Mouse (Mus musculus) T-helper 2 cell (primary cell): ENCODE data around the gene Pop7.

Source experiments
- in situ Hi-C: fragments of 300-600 bp; cut with MboI, MseI; formaldehyde crosslinking; loops from one replicate; pipeline ENCODE4 v1.15.1; 2025; ENCODE audit warnings: high pct_unique_total_duplicates

Pop7 gene

DNA sequence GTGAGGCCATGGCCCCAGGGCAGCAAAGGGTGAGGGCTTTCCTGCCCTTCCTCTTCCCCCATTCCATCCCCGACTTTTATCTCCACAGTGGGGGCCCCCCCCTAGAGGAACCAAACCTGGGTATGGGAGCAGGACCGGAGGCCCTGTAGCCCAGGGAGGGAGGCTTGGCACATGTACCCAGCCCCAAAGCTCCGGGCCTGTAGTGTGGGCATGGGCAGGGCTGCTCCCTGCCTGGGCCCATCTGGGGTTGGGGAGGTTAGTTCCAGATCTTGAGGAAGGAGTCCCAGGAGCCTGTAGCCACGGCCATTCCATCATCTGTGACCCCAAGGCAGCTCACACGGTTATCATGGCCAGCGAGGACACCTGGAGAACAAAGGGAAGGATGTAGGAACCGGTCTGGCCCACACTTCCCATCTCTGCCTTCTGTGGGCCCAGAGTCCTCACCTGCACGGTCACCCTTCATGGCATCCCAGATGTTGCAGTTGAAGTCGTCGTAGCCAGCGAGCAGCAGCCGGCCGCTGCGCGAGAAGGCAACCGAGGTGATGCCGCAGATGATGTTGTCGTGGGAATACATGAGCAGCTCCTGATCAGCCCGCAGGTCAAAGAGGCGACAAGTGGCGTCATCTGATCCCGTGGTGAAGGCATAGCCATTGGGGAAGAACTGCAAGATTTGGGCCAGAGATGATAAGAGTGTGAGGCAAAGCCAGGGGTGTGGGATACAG, 26.1 kb upstream of the Pop7 start:
- in situ Hi-C loops = no loop called here

DNA sequence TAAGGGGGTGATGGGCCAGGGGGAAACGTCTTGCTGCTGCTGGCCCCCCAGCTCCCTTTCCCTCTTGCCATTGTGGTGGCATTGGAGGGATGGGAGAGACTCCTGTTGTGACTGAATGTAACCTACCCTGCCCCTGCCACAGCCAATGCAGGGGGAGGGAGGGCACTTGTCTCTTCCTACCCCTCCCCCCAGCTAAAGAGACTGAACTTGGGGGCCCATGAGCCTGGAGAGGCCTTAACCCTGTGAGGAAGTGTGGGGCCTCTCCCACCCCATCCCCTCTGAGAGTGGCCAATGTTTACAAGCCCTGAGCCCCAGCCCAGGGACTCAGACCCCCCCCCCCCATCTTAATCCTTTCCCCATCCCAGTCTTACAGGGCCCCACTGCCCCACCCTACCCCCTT, 25.1 kb upstream of the Pop7 start:
- in situ Hi-C loops = no loop called here

DNA sequence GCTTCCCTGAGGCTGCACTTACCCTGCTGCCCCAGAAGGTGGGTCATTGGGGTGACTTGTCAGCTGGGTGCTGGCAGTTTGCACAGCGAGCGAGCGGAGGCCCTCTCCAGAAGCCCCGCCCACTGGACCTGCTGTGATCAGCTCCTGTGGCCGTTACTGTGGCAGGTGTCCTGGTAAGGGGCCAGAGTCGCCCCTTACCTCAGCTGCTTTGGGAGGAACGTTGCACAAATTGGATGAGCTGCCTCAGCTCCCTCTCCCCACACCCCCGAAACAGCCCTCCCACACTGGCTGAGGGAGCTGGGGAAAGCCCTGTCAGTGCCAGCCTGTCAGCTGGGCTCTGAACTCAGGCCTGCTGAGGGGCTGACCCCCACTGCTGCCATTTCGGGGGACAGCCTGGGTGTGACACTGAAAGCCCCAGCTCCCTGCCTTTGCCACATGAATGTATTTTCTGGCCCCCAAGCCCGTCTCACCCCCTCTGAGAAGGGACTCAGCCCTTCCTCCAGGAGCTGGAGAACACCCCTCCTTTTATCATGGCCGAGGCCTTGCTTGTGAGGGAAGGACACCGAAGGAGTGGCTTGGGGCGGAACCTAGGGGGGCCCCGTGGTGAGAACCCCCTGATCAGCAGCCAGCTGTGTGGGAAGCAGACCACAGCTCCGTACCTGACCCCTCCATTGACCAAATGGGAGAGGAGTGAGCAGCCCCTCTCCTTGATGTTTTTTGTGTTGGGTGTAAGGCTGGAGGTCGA, 24.0 kb upstream of the Pop7 start:
- in situ Hi-C loops = no loop called here

DNA sequence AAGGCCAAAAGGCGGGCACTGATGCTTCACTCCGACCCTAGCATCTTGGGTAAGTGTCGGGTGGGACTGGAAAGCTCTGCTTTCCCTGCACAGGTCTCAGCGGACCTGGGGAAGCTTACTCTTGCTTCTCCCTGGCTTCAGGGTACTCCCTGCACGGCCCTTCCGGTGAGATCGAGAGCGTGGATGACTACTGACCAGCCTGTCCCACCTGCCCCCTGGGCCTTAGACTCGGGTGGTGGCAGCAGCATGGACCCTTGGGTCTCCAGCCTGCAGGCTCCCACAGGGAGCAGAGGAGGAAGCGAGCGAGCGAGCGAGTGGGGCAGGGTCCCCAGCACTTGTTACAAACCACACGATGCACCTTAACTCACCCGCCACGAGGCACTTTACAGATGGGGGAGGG, 23.2 kb upstream of the Pop7 start:
- in situ Hi-C loops = no loop called here

DNA sequence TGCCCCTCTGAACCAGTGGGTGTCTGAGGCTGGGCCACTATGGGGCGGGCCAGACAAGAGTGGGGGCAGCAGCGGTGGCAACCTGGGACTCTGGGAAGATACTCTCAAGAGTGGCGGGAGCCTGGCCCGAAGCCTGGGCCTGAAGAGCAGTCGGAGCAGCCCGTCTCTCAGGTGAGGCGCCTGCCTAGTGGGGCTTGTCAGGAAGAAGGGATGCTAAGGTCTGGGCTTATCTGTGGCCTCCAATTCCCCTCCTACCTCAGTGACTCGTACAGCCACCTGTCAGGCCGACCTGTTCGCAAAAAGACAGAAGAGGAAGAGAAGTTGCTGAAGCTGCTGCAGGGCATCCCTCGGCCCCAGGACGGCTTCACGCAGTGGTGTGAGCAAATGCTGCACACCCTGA, 22.4 kb upstream of the Pop7 start:
- in situ Hi-C loops = loop anchor here (5.0 kb wide), 1 partner anchor 643 kb away; no protein-coding TSS in a partner anchor

DNA sequence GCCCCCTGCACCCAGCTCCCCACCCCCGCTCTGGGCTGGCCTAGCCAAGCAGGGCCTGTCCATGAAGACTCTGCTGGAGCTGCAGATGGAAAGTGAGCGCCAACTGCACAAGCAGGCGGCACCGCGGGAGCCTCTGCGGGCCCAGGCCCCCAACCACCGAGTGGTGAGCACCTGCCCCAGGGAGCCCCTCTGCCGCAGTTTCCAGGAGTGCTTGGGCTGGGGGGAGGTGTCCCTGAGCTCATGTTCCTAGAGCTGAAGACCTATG, 21.9 kb upstream of the Pop7 start:
- in situ Hi-C loops = loop anchor here (5.0 kb wide), 1 partner anchor 643 kb away; no protein-coding TSS in a partner anchor

DNA sequence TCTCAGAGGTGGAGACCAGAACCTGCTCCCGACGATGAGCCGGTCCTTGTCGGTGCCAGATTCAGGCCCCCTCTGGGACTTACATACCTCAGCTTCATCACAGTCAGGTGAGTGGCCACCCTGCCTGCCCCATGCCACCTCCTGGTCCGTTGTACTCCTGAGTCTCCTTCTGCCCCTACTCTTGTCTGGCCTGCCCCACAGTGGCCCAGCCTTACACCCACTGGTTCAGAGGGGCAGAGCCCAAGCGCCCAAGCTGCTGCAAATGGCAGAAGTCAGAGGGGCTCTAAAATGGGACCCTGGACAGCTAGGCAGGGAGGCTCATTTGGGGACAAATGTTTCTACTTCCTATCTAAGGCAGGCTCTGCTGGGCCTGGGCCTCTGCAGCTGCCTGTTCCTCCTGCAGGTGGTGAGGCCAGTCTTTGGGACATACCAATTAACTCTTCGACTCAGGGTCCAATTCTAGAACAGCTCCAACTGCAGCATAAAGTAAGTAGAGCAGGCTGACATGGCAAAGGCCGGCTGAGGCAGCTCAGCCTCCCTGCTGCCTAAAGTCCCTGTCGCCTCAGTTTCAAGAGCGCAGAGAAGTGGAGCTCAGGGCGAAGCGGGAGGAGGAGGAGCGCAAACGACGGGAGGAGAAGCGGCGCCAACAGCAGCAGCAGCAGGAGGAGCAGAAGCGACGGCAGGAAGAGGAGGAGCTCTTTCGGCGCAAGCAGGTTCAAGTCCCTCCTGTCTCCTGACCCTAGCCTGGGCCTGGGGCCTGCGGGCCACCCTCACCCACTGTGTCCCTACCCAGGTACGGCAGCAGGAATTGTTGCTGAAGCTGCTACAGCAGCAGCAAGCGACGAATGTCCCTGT, 21.3 kb upstream of the Pop7 start:
- in situ Hi-C loops = loop anchor here (5.0 kb wide), 1 partner anchor 644 kb away; no protein-coding TSS in a partner anchor

DNA sequence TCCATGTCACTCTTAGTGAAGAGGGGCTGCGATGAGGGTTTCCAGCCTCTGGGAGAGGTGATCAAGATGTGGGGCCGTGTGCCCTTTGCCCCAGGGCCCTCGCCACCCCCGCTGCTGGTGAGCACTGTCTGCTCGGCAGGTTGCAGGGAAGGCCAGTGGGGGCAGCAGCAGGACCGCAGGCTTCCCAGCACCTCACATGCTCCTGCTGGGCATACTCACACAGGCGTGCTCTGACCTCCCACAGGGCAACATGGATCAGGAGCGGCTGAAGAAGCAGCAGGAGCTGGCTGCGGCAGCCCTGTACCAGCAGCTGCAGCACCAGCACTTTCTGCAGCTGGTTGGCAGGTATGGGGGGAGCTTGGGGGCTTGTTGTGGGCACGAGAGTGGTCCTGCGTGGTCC, 20.4 kb upstream of the Pop7 start:
- in situ Hi-C loops = loop anchor here (5.0 kb wide), 1 partner anchor 645 kb away; no protein-coding TSS in a partner anchor

DNA sequence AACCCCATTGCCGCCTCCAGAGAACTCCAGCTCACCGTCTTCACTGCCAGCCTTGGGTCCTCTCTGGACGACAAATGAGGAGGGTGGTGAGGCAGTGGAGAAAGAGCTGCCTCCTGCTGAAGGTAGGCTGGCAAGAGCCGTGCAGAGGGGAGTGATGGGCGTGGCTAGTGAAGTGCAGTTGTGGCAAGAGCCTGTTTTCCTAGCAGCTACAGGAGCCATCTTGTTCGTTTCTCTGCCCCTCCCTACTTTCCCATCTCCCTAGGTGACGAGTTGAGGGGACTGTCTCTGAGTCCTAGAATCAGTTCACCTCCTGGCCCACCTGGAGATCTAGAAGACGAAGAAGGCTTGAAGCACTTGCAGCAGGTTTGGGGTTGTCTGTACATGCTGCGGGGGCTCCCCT, 19.5 kb upstream of the Pop7 start:
- in situ Hi-C loops = loop anchor here (5.0 kb wide), 1 partner anchor 645 kb away; no protein-coding TSS in a partner anchor

DNA sequence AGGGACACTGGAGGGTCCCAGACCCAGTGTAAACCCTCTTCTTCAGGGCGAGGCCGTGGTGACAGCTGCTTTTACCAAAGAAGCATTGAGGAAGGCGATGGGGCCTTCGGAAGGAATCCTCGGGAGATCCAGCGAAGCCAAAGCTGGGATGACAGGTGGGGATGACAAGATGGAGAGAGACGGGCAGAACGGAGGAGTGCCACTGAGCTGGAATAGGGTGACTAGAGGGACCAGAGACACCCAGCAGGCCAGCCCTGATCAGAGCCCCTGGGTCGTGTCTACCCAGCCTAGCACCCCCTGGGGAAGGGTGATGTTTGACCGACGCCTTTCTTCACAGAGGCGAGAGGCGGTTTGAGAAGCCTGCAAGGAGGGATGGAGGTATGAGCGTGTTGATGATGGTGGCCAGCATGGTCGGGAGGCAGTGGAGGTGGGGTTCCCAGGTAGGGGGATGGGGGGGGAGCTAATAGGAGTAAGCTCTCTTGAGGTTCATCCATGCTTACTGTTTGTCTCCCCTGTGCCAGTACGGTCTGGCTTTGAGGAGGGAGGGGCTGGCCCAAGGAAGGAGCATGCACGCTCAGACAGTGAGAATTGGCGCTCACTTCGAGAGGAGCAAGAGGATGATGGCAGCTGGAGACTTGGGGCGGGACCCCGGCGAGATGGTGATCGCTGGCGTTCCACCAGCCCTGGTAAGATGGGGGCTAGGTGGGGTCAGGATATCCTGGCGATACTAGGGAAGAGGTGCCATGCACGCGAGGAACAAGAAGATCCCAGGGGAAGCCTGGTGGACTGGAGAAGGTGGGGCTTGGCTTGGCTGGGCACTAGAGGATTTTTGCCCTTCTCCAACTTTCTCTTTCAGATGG, 17.6 kb upstream of the Pop7 start:
- in situ Hi-C loops = loop anchor here (5.0 to 10.0 kb wide), 2 partner anchors 235 to 647 kb away; no protein-coding TSS in a partner anchor

DNA sequence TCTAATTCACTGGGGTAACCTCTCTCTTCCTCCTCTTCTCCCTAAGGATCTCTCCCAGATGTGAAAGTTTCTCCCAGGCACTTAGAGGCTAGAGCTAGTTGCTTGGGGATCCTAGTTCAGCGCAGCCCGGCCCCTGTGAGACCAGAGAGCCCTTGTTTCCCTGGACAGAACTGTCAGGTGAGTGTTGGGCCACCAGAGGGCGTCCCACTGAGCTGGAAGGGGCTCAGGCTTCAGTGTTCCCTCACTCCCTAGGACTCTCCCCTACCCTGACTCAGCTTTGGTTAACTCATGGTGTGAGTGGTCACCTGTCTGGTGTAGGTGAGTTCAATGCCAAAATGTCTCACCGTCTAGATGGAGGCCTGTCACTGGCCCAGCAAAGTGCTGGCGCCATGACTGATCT, 16.1 kb upstream of the Pop7 start, which contains the start of gene Gigyf1:
Gene Gigyf1, plus strand, starts transcription at position 113 of the 400 bp plus-strand sequence.
- in situ Hi-C loops = loop anchor here (10.0 kb wide), 1 partner anchor 236 kb away; no protein-coding TSS in a partner anchor

DNA sequence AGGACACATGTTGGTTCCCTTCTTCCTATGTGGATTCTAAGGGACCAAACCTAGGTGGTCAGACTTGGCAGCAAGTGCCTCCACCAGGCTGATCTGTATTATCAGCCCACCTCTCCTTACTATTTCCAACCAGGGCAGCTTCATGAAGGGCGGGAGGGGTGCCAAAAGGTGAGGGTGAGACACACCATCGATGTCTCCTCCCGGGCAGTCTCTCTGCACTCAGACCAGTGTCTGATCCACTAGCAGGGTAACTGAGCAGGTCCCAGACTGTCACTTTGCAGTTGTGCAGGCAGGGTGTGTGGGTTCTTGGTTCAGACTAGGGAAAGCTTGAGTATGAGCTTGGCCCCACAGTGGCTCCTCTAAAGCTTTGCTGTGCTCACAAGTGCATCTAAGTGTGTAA, 12.5 kb upstream of the Pop7 start:
- in situ Hi-C loops = loop anchor here (10.0 kb wide), 1 partner anchor 240 kb away; no protein-coding TSS in a partner anchor

DNA sequence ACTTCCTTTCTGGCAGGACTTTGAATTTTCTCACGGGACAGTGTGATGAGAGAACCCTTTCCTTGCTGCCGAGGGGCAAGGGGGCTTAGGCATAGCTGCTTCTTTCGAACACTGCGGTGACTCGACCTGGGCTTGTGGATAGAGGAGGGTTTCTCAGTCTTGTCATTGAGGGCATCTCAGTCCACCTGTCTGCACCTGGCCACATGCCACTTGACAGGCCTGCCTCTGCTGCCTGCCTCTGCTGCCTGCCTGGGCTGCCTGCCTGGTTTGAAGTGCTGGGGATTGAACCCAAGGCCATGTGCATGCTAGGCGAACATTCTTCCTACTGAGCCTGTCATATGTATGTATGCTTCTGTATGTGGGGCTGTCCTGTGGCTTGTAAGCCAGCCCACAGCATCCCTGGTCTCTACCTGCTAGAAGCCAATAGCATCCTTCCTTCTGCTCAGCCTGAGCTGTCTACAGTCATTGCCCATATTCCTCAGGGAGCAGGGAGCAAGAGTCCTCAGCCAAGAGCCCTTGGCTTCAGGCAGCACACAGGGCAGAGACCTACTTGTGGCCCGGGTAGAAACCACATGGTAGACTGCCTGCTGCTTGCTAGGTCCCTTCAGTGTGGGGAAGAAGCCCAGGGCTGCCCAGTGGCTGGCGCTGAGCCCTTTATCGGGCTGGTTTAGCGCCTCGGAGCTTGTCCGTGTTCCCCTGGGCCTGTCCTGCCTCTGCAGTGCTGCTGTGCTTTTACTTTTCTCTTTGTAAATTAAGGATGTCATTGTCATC, 11.8 kb upstream of the Pop7 start:
- in situ Hi-C loops = loop anchor here (10.0 kb wide), 1 partner anchor 241 kb away; no protein-coding TSS in a partner anchor

DNA sequence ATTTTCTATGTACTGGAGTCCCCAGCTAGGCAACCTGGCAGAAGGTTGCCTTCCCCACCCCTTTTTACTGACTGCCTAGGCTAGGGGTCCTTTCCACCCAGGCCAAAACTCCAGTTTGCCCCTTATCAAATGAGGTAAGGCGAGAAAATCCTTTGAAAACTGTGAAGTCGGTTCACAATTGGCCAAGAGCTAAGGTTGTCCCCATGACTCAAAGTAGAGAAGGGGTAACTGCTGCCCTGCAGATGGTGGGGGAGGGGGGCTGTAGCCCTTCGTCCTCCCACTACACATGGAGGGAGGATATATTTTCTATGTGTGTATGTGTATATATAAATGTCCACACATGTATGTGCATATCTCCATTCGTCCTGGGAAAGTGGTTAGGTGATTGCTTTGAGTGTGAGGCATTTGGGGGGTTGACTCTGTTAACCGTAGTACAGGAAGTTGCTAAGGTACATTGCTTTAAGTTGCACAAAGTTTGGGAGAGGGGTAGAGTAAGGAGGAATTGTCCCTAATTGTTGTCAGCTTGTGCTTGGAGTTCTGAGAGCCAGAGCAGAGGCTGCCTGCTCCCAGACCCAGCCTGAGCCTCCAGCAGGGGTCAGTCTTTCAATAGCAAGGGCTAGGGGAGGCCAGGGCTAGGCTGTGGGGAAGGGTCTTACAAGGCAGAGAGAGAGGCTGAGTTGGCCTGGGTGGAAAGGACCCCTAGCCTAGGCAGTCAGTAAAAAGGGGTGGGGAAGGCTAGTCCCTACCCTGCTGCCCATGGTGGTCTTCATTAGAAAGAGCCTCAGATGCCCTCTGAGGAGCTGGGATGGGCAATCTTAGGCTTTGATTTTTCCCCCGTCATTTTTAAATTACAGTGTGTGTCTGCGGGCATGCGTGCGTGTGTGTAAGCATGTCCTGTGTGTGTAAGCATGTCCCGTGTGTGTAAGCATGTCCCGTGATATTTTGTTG, 10.8 kb upstream of the Pop7 start:
- in situ Hi-C loops = loop anchor here (10.0 kb wide), 1 partner anchor 242 kb away; no protein-coding TSS in a partner anchor

DNA sequence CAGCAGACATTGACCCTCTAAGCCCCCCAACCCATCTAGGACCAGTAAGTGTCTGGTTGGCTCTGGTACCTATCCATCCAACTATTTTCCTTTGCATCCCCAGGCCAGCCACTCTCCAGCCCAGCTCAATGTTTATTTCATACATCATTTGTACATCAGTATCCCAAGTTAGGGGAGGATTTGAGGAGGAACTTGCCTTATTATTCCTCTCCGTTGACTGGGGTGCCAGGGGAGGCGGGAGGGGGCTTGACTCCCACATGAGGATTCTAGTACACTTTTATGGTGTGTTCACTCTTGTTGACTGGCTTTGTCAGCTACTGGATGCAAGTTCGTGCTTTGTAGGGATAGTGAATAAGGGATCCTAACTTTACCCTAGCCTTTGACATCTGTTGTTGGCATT, 9.4 kb upstream of the Pop7 start:
- in situ Hi-C loops = loop anchor here (10.0 kb wide), 1 partner anchor 243 kb away; no protein-coding TSS in a partner anchor

DNA sequence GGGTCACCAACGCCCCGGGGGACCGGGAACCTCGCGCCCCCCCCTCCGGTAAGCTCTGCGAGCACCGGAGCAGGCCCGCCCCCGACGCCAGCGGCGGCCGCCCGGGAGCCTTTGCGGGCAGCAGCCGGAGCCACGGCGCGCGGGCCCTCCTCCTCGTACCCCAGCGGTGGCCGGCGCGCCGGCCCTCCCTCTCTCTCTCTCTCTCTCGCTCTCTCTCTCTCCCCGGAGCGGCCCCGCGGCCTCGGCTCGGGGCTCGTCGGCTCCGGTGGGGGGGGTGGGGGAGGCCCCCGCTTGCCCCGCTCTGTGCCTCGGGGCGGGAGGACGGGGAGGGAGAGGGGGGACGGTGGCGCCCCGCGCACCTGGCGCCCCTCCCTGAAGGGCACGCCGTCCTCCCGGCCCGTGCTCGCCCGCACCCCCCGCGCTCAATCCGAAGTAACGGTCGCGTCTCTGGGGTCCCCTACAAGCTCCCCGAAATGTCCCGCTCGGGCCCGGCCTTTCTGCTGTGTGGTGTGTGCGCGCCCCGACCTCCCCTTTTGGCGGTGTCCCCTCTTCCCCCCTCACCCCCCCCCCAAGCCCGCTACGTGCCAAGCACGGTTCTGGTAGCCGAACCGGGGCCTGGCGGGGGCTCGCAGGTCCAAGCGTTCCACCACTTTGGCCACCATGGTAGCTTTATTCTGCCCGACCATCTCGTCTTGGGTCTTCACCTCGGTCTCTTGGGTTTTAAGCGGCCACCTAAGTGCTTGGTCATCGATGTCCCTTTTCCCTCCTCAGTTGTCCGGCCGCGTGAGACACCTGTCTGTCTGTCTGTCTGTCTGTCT, 8.5 kb upstream of the Pop7 start:
- in situ Hi-C loops = loop anchor here (10.0 kb wide), 1 partner anchor 244 kb away; no protein-coding TSS in a partner anchor

DNA sequence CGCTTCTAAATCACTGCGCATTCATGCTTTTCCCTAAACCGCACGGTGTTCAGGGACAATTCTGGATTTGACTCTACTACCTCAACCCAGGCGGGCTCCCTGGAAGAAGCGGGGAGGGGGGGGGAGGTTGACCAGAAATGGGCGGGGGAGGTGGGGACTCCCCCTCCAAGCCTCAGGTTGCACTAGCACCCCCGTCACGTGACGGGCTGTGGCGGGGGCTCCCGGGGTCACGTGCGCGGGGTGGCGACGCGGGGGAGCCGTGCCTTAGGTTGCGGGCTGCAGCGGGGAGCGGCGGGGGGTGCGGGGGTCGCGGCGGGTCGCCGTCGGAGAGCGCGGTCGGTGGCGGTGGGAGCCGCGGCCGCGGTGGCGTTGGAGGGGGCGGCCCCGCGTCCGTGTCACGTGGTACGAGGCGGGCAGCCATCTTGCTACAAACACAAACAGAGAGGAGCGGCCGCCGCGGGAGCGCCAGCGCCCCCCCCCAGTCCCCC, 7.7 kb upstream of the Pop7 start:
- in situ Hi-C loops = loop anchor here (10.0 kb wide), 1 partner anchor 245 kb away; no protein-coding TSS in a partner anchor

DNA sequence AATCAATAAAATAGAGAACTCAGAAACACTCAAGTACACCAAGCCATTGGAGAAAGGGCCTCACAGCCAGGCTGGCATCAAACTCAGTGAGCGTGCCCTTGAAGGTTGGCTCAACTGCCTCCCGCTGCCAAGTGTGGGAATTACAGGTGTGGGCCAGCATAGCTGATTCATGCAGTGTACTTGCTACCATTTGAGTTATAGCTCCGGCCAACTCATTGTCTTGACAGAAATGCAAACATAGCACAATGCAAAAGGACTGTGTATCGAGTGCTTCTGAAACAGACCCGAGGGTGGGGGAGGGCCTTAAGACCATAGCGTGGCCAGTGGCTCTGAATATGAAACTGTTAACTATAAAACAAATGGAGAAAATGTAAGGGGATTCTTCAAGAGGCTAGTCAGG, 1.7 kb upstream of the Pop7 start:
- in situ Hi-C loops = loop anchor here (10.0 kb wide), 1 partner anchor 91 kb away; no protein-coding TSS in a partner anchor
